Mouse (Mus musculus): ENCODE measurements around the gene Ppp2r2d. TPM values are rescaled to one million over a fixed set of nuclear protein-coding genes. Genes with fewer than 3 reads are reported as not detected.

Ppp2r2d gene
- polyA plus RNA-seq, 1 experiment from 2014 or later = 100 TPM

DNA sequence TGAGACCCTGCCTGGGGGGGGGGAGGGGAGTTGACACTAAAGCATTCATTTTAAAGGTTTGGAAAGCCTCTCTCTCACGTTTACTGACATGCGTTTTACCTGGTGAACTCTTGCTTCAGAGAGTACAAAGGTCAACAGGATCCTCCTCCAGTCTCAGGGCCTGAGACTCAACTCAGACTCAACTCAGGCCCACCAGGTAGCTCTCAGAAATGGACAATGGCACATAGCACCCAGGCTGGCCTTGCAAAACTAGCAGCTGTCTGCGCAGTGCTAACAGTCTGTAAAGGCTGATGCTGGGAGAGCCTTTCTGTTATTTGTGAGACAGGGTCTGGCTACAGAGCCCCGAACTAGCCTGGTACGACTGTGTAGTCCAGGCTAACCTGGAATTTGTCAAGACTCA is 62.1 kb downstream of the Ppp2r2d start:
- H3K9me3 ChIP-seq (ENCODE audit: control insufficient read depth, low read length) = no peaks in the 10 kb centered on the region
- H3K4me2 ChIP-seq (ENCODE audit: low read length) = peak overlapping the region; percentile 82
- H3K27me3 ChIP-seq (ENCODE audit: control insufficient read depth, insufficient read depth, low read length) = peaks cover 5% of the 10 kb centered on the region; the same call in 1 of the 2 replicates
- no peak overlapping the region for H3K4me3 ChIP-seq (replicated peaks; ENCODE audit: low read depth, low read length)
- DNase-seq = no peak
- peaks cover 19% of the 10 kb centered on the region for H3K4me1 ChIP-seq (ENCODE audit: control insufficient read depth, insufficient read depth, low read length)
- ATAC-seq (ENCODE audit: low FRiP score, low TSS enrichment) = no peak
- no peak overlapping the region for H3K27ac ChIP-seq (replicated peaks; ENCODE audit: low read depth, low read length)
- 58% methylated on average over 5 of the region's 5 CpGs for WGBS
- H3K36me3 ChIP-seq (ENCODE audit: control insufficient read depth, insufficient read depth, low read length) = no peaks in the 10 kb centered on the region
- H3K9ac ChIP-seq (replicated peaks; ENCODE audit: low read length) = no peak overlapping the region

DNA sequence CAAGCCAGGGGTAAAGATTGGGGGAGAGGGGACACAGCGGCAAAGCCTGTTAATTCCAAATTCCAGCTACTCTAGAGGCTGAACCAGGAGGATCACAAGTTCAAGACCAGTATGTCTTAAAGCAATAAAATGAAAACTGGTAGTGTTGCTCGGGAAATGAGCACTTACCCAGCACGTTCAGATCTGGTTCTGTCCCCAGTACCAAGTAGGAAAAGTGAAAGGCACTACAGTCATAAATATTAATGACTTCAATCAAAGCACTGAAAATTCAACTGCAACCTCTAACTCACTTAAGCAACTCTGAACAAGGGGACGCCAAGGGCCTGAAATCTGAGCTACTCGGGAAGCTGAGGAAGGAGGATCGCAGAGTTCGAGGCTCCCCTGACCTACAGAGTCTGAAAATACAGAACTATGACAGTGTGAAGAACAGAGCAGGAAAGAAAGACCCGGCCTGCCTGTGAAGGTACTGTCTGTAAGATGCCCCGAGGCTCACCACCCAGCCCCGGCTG is 62.9 kb downstream of the Ppp2r2d start:
- no peak overlapping the region for H3K27ac ChIP-seq (replicated peaks; ENCODE audit: low read depth, low read length)
- ATAC-seq (ENCODE audit: low FRiP score, low TSS enrichment) (no peak; the same call in 1 of the 2 replicates), DNase-seq (no peak)
- peak overlapping the region; percentile 74 for H3K4me3 ChIP-seq (replicated peaks; ENCODE audit: low read depth, low read length)
- H3K4me1 ChIP-seq (ENCODE audit: control insufficient read depth, insufficient read depth, low read length) = peaks cover 19% of the 10 kb centered on the region
- no peaks in the 10 kb centered on the region for H3K36me3 ChIP-seq (ENCODE audit: control insufficient read depth, insufficient read depth, low read length)
- H3K9me3 ChIP-seq (ENCODE audit: control insufficient read depth, low read length) = no peaks in the 10 kb centered on the region
- H3K27me3 ChIP-seq (ENCODE audit: control insufficient read depth, insufficient read depth, low read length) = peaks cover 5% of the 10 kb centered on the region; the same call in 1 of the 2 replicates
- H3K9ac ChIP-seq (replicated peaks; ENCODE audit: low read length) = peak overlapping the region; percentile 76
- 4% methylated on average over 10 of the region's 10 CpGs for WGBS
- peak overlapping the region; percentile 82 for H3K4me2 ChIP-seq (ENCODE audit: low read length)

DNA sequence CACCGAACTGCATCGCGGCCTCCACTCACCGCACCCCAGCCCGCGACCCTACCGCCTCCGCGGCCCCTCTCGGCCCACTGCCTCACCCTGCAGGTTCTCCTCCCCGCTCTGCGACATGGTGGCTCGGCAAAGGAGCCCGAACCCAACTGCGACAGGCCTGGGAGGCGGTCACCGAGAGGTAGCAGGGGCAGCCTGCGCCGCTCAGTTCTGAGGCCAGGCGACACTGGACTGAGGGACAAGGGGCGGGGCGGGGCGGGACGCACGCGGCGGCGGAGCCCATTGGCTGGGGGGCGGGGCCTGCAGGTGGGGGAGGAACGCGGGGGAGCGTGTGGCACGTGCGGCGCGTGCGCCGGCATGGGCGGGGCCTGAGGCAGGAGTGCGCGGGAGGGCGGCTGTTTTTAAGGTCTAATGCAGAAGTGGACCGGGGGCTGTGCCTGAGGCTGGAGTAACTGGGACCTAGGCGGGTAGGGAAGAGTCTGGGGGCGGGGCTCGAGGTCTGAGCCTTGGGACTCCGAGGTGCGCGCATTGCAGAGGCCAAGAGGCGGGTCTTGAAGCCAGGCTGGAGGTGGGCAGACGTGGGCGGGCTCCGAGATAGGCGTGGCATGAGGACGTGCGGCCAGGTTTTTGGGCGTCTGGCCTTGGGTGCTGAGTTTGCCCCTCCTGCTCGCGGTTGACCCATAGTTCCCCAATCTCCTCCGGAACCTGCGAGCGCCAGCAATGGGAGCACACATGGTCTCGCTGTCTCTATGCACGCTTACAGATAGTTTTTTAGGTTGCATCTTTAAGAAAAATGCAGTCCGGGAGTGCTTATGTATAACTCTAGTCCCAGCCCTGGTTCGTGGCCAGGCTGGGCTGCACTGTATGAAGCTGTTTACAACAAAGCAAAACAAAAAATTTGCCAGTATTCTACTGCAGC is 63.7 kb downstream of the Ppp2r2d start, which contains the start of gene Bnip3:
Gene Bnip3, minus strand, starts transcription at position 243 of the 916 bp plus-strand sequence.
- peak within 1 kb of the TSS; percentile 76 for H3K9ac ChIP-seq (replicated peaks; ENCODE audit: low read length)
- peak; percentile 95 for DNase-seq
- H3K9me3 ChIP-seq (ENCODE audit: control insufficient read depth, low read length) = no peaks in the 10 kb centered on the region
- WGBS = under 1% methylated on average over 64 of the region's 66 CpGs
- H3K4me2 ChIP-seq (ENCODE audit: low read length) = peak within 1 kb of the TSS; percentile 82
- no peaks in the 10 kb centered on the region for H3K36me3 ChIP-seq (ENCODE audit: control insufficient read depth, insufficient read depth, low read length)
- H3K27me3 ChIP-seq (ENCODE audit: control insufficient read depth, insufficient read depth, low read length) = peaks cover 5% of the 10 kb centered on the region; the same call in 1 of the 2 replicates
- ATAC-seq (ENCODE audit: low FRiP score, low TSS enrichment) = peak; percentile 96
- H3K4me3 ChIP-seq (replicated peaks; ENCODE audit: low read depth, low read length) = peak within 1 kb of the TSS; percentile 74
- H3K4me1 ChIP-seq (ENCODE audit: control insufficient read depth, insufficient read depth, low read length) = peaks cover 19% of the 10 kb centered on the region
- peak within 1 kb of the TSS; percentile 43; the same call in 1 of the 2 replicates for H3K27ac ChIP-seq (replicated peaks; ENCODE audit: low read depth, low read length)

DNA sequence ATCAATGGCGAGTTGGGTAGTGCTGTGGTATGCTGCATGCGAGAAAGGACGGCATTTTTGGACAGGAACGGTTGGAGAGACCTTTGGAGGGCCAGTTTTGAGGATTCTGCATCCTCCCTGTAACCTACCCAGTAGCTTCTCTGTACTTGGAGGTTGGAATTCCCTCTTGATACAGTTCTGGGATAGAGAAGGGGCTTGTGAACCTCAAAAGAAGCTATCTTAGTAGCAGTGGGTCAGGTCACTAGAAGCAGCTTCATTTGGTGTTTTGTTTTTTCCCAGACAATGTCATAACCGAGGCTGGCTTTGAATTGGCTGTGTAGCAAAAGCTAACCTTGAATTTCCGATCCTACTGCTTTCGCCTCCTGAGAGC is 64.3 kb downstream of the Ppp2r2d start:
- H3K9ac ChIP-seq (replicated peaks; ENCODE audit: low read length) = peak overlapping the region; percentile 76; the same call in 1 of the 2 replicates
- H3K9me3 ChIP-seq (ENCODE audit: control insufficient read depth, low read length) = no peaks in the 10 kb centered on the region
- WGBS = 23% methylated on average over 7 of the region's 7 CpGs
- H3K4me1 ChIP-seq (ENCODE audit: control insufficient read depth, insufficient read depth, low read length) = peaks cover 19% of the 10 kb centered on the region
- peak overlapping the region; percentile 74 for H3K4me3 ChIP-seq (replicated peaks; ENCODE audit: low read depth, low read length)
- peak overlapping the region; percentile 82 for H3K4me2 ChIP-seq (ENCODE audit: low read length)
- ATAC-seq (ENCODE audit: low FRiP score, low TSS enrichment) (no peak), DNase-seq (no peak)
- no peak overlapping the region for H3K27ac ChIP-seq (replicated peaks; ENCODE audit: low read depth, low read length)
- H3K36me3 ChIP-seq (ENCODE audit: control insufficient read depth, insufficient read depth, low read length) = no peaks in the 10 kb centered on the region
- H3K27me3 ChIP-seq (ENCODE audit: control insufficient read depth, insufficient read depth, low read length) = peaks cover 5% of the 10 kb centered on the region; the same call in 1 of the 2 replicates

DNA sequence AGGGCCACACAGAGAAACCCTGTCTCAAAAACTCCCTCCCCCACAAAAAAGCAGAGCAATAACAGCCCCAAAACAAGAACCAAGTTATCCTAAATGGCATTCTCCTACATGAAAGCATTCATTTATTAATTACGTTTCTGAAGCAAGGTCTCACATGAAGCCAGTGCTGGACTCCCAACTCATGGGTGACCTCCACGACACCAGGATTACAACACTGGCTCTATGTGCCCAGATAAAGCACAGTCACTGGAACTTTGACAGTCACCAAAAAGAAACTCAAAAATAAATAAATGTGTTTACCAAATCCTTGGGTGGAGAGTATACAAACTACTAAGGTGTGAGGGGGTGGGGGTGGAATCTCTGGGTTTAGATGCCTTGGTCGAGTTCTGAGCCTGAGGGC is 67.7 kb downstream of the Ppp2r2d start:
- Histone ChIP-seq H3K4me3 (replicated peaks; ENCODE audit: low read depth, low read length) (no peak overlapping the region), H3K27me3 (ENCODE audit: control insufficient read depth, insufficient read depth, low read length) (peaks cover 5% of the 10 kb centered on the region; the same call in 1 of the 2 replicates), H3K4me1 (ENCODE audit: control insufficient read depth, insufficient read depth, low read length) (peaks cover 5% of the 10 kb centered on the region; the same call in 1 of the 2 replicates), H3K27ac (replicated peaks; ENCODE audit: low read depth, low read length) (no peak overlapping the region), H3K9me3 (ENCODE audit: control insufficient read depth, low read length) (no peaks in the 10 kb centered on the region), H3K4me2 (ENCODE audit: low read length) (no peak overlapping the region), H3K9ac (replicated peaks; ENCODE audit: low read length) (no peak overlapping the region), H3K36me3 (ENCODE audit: control insufficient read depth, insufficient read depth, low read length) (no peaks in the 10 kb centered on the region)
- ATAC-seq (ENCODE audit: low FRiP score, low TSS enrichment) (no peak), DNase-seq (no peak)
- WGBS = 72% methylated on average over 3 of the region's 3 CpGs

DNA sequence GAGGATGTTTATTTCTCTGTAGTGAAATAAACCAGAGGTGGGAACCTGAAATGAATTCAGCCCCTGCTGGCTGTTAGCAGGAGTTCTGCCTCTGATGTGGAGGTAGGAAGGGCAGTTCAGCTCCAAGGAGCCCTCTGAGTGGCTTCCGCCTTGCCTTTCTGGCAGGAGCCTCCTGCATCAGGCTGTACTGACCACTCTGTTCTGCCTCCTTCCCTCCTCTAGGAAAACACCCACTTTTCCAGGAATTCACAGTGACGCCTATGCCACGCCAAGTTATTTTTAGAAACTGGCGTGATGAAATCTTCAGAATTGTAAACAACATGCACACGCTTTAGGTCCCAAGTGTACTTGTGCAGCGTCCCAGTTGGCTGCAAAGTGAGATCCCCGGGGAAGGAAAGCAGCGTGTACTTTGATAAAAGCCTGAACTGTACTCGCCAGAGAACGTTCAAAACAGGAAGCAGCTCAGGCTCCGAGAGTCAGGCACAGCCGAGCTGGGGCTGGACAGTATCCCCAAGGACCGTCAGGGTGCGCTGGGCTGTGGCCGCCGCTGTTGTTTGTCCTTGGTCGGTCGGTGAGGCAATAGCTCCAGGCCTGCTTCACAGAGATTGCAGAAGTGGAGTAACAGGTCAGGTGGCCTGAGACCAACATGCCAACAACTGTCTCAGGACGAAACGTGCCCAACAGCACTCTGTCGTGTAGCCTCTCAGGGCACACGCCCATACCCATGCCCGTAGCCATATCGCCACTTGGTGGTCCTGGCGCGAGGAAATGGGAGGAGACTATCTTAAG is 73.5 kb downstream of the Ppp2r2d start:
- H3K9me3 ChIP-seq (ENCODE audit: control insufficient read depth, low read length) = no peaks in the 10 kb centered on the region
- H3K36me3 ChIP-seq (ENCODE audit: control insufficient read depth, insufficient read depth, low read length) = no peaks in the 10 kb centered on the region
- H3K9ac ChIP-seq (replicated peaks; ENCODE audit: low read length) = no peak overlapping the region
- ATAC-seq (ENCODE audit: low FRiP score, low TSS enrichment) (no peak), DNase-seq (peak; percentile 41)
- H3K27me3 ChIP-seq (ENCODE audit: control insufficient read depth, insufficient read depth, low read length) = no peaks in the 10 kb centered on the region
- peak overlapping the region; percentile 48 for H3K4me2 ChIP-seq (ENCODE audit: low read length)
- 6% methylated on average over 26 of the region's 26 CpGs for WGBS
- peak overlapping the region; percentile 0; the same call in 1 of the 2 replicates for H3K4me3 ChIP-seq (replicated peaks; ENCODE audit: low read depth, low read length)
- H3K27ac ChIP-seq (replicated peaks; ENCODE audit: low read depth, low read length) = no peak overlapping the region
- peaks cover 4% of the 10 kb centered on the region; the same call in 1 of the 2 replicates for H3K4me1 ChIP-seq (ENCODE audit: control insufficient read depth, insufficient read depth, low read length)

DNA sequence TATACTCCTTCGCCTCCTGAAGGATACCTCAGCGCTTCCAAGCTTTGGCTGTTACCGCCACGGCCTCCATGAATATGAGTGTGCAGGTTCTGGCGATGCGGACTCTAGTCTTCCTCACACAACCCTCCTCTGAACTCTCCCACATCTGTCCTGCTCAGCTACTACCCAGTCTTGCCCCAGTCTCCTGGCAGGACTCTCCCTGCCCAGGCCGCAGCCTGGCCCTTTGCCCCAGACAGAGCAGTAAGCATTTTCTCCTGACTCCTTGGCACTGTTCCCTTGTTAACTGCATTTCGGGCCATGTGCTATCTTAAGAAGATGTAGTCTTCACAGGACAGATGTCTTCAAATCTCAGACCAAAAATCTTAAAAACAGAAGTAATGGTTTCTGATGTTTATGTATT is 75.7 kb downstream of the Ppp2r2d start:
- H3K9ac ChIP-seq (replicated peaks; ENCODE audit: low read length) = no peak overlapping the region
- 97% methylated on average over 8 of the region's 8 CpGs for WGBS

DNA sequence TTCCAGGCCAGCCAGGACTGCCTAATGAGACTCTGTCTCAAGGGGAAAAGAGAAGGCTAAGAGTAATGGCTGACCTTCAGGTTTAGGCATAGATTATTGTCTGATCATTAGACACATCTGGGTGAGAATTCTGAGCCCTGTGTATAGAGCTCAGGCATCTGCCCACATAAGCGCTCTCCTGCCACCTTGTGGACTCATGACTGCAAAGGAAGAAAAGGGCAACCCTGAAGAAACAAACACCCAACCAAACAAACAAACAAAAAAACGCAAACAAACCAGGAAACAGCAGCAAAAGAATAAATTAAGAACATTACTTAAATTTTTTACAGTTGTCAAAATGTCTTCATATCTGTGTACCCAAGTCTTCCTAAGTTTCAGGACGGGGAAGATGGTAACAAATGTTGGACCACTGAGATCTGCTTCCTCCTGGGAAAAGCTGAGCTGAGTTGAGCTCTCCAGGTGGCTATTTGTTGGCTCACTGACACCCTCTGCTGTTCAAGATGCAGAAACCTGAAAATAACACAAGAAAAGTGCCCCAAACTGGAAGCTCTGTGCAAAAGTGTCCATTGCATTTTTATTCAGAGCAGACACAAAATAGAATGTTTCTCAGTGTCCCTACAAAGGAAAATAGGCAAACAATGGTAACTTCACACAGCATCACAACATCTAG is 78.0 kb downstream of the Ppp2r2d start:
- Histone ChIP-seq H3K9me3 (ENCODE audit: control insufficient read depth, low read length) (no peaks in the 10 kb centered on the region), H3K27ac (replicated peaks; ENCODE audit: low read depth, low read length) (no peak overlapping the region), H3K4me3 (replicated peaks; ENCODE audit: low read depth, low read length) (no peak overlapping the region), H3K4me1 (ENCODE audit: control insufficient read depth, insufficient read depth, low read length) (peaks cover 4% of the 10 kb centered on the region; the same call in 1 of the 2 replicates), H3K27me3 (ENCODE audit: control insufficient read depth, insufficient read depth, low read length) (no peaks in the 10 kb centered on the region), H3K36me3 (ENCODE audit: control insufficient read depth, insufficient read depth, low read length) (no peaks in the 10 kb centered on the region), H3K9ac (replicated peaks; ENCODE audit: low read length) (no peak overlapping the region), H3K4me2 (ENCODE audit: low read length) (no peak overlapping the region)
- 8% methylated on average over 3 of the region's 3 CpGs for WGBS
- DNase-seq (peak; percentile 45), ATAC-seq (ENCODE audit: low FRiP score, low TSS enrichment) (no peak)

More for the DNA sequence above, 75.7 kb downstream of the Ppp2r2d start:
- DNase-seq = no peak
- H3K4me3 ChIP-seq (replicated peaks; ENCODE audit: low read depth, low read length) = no peak overlapping the region
- peaks cover 4% of the 10 kb centered on the region; the same call in 1 of the 2 replicates for H3K4me1 ChIP-seq (ENCODE audit: control insufficient read depth, insufficient read depth, low read length)
- H3K9me3 ChIP-seq (ENCODE audit: control insufficient read depth, low read length) = no peaks in the 10 kb centered on the region
- no peaks in the 10 kb centered on the region for H3K27me3 ChIP-seq (ENCODE audit: control insufficient read depth, insufficient read depth, low read length)
- H3K4me2 ChIP-seq (ENCODE audit: low read length) = no peak overlapping the region
- ATAC-seq (ENCODE audit: low FRiP score, low TSS enrichment) = no peak
- H3K27ac ChIP-seq (replicated peaks; ENCODE audit: low read depth, low read length) = no peak overlapping the region
- H3K36me3 ChIP-seq (ENCODE audit: control insufficient read depth, insufficient read depth, low read length) = no peaks in the 10 kb centered on the region
